Mouse (Mus musculus): ENCODE results near the gene Nmd3.

GRCm38 (mm10) chr3:69760081-69760480 lies 38.3 kb downstream of the Nmd3 start:
- no peak for TF ChIP-seq TCF12 (IDR thresholded peaks at IDR 0.05; ENCODE audit: insufficient read depth, poor library complexity, severe bottlenecking)
- no peak for TF ChIP-seq POLR2A (IDR thresholded peaks at IDR 0.05; ENCODE audit: insufficient read length, low read depth)
- TF ChIP-seq E2F4 (IDR thresholded peaks at IDR 0.05; ENCODE audit: insufficient read depth) = no peak
